Mouse (Mus musculus): ENCODE data around the gene Erf. TPM values are rescaled to one million over a fixed set of nuclear protein-coding genes. Genes with fewer than 3 reads are reported as not detected.
A peak's percentile ranks its signal among the peaks of the same experiment; 100 is the strongest.

The Erf gene
- polyA plus RNA-seq, 1 experiment from 2014 or later: 17.9 TPM

GRCm38 (mm10) chr7:25279076-25279860, 28.7 kb upstream of the Erf start:
- Histone ChIP-seq H3K9me3 (replicated peaks) (no peaks in the 10 kb centered on the region), H3K4me2 (peak overlapping the region; percentile 90), H3K9ac (peak overlapping the region; percentile 53), H3K36me3 (no peaks in the 10 kb centered on the region), H3K27ac (peak overlapping the region; percentile 100), H3K27me3 (no peaks in the 10 kb centered on the region), H3K4me3 (replicated peaks) (peak overlapping the region; percentile 72), H3K4me1 (peaks cover 80% of the 10 kb centered on the region)
- ATAC-seq (replicated peaks; ENCODE audit: low FRiP score): peak; percentile 54
- WGBS: under 1% methylated on average over 46 of the region's 49 CpGs

GRCm38 (mm10) chr7:25278341-25279075, 27.9 kb upstream of the Erf start:
- Histone ChIP-seq H3K9ac (peak overlapping the region; percentile 53), H3K36me3 (peaks cover 3% of the 10 kb centered on the region; the same call in 1 of the 2 replicates), H3K27ac (peak overlapping the region; percentile 100), H3K4me3 (replicated peaks) (peak overlapping the region; percentile 72), H3K27me3 (no peaks in the 10 kb centered on the region), H3K9me3 (replicated peaks) (no peaks in the 10 kb centered on the region), H3K4me2 (peak overlapping the region; percentile 90), H3K4me1 (peaks cover 80% of the 10 kb centered on the region)
- 0% methylated on average over 52 of the region's 60 CpGs for WGBS
- ATAC-seq (replicated peaks; ENCODE audit: low FRiP score): peak; percentile 63

- H3K9ac ChIP-seq: peak overlapping the region; percentile 53
- H3K27ac ChIP-seq: peak overlapping the region; percentile 100
- peaks cover 9% of the 10 kb centered on the region; the same call in 1 of the 2 replicates for H3K36me3 ChIP-seq
- peak overlapping the region; percentile 72 for H3K4me3 ChIP-seq (replicated peaks)
- WGBS: 12% methylated on average over 4 of the region's 4 CpGs
- H3K9me3 ChIP-seq (replicated peaks): no peaks in the 10 kb centered on the region
- no peak for ATAC-seq (replicated peaks; ENCODE audit: low FRiP score)
- peaks cover 75% of the 10 kb centered on the region for H3K4me1 ChIP-seq
- peak overlapping the region; percentile 90 for H3K4me2 ChIP-seq
- H3K27me3 ChIP-seq: no peaks in the 10 kb centered on the region
Observed at GRCm38 (mm10) chr7:25277998-25278340, 27.4 kb upstream of the Erf start.

GRCm38 (mm10) chr7:25277405-25277804, 26.8 kb upstream of the Erf start:
- Histone ChIP-seq H3K4me3 (replicated peaks) (peak overlapping the region; percentile 72; the same call in 1 of the 2 replicates), H3K9ac (peak overlapping the region; percentile 53; the same call in 1 of the 2 replicates), H3K4me2 (peak overlapping the region; percentile 90), H3K9me3 (replicated peaks) (no peaks in the 10 kb centered on the region), H3K36me3 (peaks cover 14% of the 10 kb centered on the region), H3K4me1 (peaks cover 71% of the 10 kb centered on the region), H3K27me3 (no peaks in the 10 kb centered on the region), H3K27ac (peak overlapping the region; percentile 100)
- 88% methylated on average over 4 of the region's 4 CpGs for WGBS
- ATAC-seq (replicated peaks; ENCODE audit: low FRiP score): no peak

- Histone ChIP-seq H3K4me2 (no peak overlapping the region), H3K9ac (no peak overlapping the region), H3K9me3 (replicated peaks) (no peaks in the 10 kb centered on the region), H3K4me1 (peaks cover 73% of the 10 kb centered on the region), H3K27ac (peak overlapping the region; percentile 66; the same call in 1 of the 2 replicates), H3K4me3 (replicated peaks) (no peak overlapping the region), H3K36me3 (peaks cover 31% of the 10 kb centered on the region), H3K27me3 (no peaks in the 10 kb centered on the region)
- whole genome bisulfite sequencing: 47% methylated on average over 9 of the region's 9 CpGs
- no peak for ATAC-seq (replicated peaks; ENCODE audit: low FRiP score)
Observed at GRCm38 (mm10) chr7:25275555-25276298, 25.2 kb upstream of the Erf start.

- ATAC-seq (replicated peaks; ENCODE audit: low FRiP score): no peak
- Histone ChIP-seq H3K36me3 (peaks cover 31% of the 10 kb centered on the region), H3K9ac (no peak overlapping the region), H3K9me3 (replicated peaks) (no peaks in the 10 kb centered on the region), H3K4me2 (no peak overlapping the region), H3K4me3 (replicated peaks) (no peak overlapping the region), H3K4me1 (peaks cover 73% of the 10 kb centered on the region), H3K27ac (no peak overlapping the region), H3K27me3 (no peaks in the 10 kb centered on the region)
- 91% methylated on average over 3 of the region's 3 CpGs for WGBS
Observed at GRCm38 (mm10) chr7:25274996-25275395, 24.4 kb upstream of the Erf start.

GRCm38 (mm10) chr7:25274571-25274970, 24.0 kb upstream of the Erf start:
- H3K27me3 ChIP-seq: no peaks in the 10 kb centered on the region
- no peak for ATAC-seq (replicated peaks; ENCODE audit: low FRiP score)
- H3K27ac ChIP-seq: no peak overlapping the region
- no peak overlapping the region for H3K4me3 ChIP-seq (replicated peaks)
- no peak overlapping the region for H3K9ac ChIP-seq
- WGBS: 40% methylated on average over 5 of the region's 5 CpGs
- peaks cover 31% of the 10 kb centered on the region for H3K36me3 ChIP-seq
- H3K4me1 ChIP-seq: peaks cover 73% of the 10 kb centered on the region
- no peak overlapping the region for H3K4me2 ChIP-seq
- H3K9me3 ChIP-seq (replicated peaks): no peaks in the 10 kb centered on the region

- Histone ChIP-seq H3K4me1 (peaks cover 78% of the 10 kb centered on the region), H3K4me3 (replicated peaks) (no peak overlapping the region), H3K4me2 (no peak overlapping the region), H3K27me3 (no peaks in the 10 kb centered on the region), H3K9me3 (replicated peaks) (no peaks in the 10 kb centered on the region), H3K36me3 (peaks cover 31% of the 10 kb centered on the region), H3K9ac (no peak overlapping the region), H3K27ac (no peak overlapping the region)
- no peak for ATAC-seq (replicated peaks; ENCODE audit: low FRiP score)
- 87% methylated on average over 22 of the region's 22 CpGs for WGBS
Observed at GRCm38 (mm10) chr7:25273259-25274241, 23.0 kb upstream of the Erf start.

GRCm38 (mm10) chr7:25272445-25273258, 22.1 kb upstream of the Erf start:
- peaks cover 73% of the 10 kb centered on the region for H3K4me1 ChIP-seq
- no peaks in the 10 kb centered on the region for H3K27me3 ChIP-seq
- no peak overlapping the region for H3K4me2 ChIP-seq
- H3K36me3 ChIP-seq: peaks cover 31% of the 10 kb centered on the region
- H3K4me3 ChIP-seq (replicated peaks): no peak overlapping the region
- WGBS: 83% methylated on average over 38 of the region's 38 CpGs
- H3K9me3 ChIP-seq (replicated peaks): no peaks in the 10 kb centered on the region
- no peak for ATAC-seq (replicated peaks; ENCODE audit: low FRiP score)
- H3K27ac ChIP-seq: no peak overlapping the region
- H3K9ac ChIP-seq: no peak overlapping the region

GRCm38 (mm10) chr7:25271651-25272444, 21.3 kb upstream of the Erf start:
- ATAC-seq (replicated peaks; ENCODE audit: low FRiP score): no peak
- Histone ChIP-seq H3K4me3 (replicated peaks) (no peak overlapping the region), H3K27ac (no peak overlapping the region), H3K9ac (no peak overlapping the region), H3K27me3 (no peaks in the 10 kb centered on the region), H3K36me3 (peaks cover 31% of the 10 kb centered on the region), H3K4me1 (peaks cover 69% of the 10 kb centered on the region), H3K4me2 (no peak overlapping the region), H3K9me3 (replicated peaks) (no peaks in the 10 kb centered on the region)
- WGBS: 89% methylated on average over 30 of the region's 30 CpGs
